Mouse (Mus musculus) activated CD4-positive, CD25-positive, alpha-beta regulatory T cell (primary cell): ENCODE measurements around the gene Castor2. TPM values are rescaled to one million over a fixed set of nuclear protein-coding genes. Genes with fewer than 3 reads are reported as not detected.

Source experiments
- polyA plus RNA-seq, 2 experiments: library from polyadenylated mRNA; unstranded; fragments of 100-300 nt; shearing (Covaris generic); gene quantifications; one replicate each; pipeline ENCODE4 v1.2.1; 2017

Gene Castor2
- 10 to 100 TPM in 1 of 2 experiments, 1 to 10 TPM in 1; 4.5 to 13.0 TPM for polyA plus RNA-seq

GRCm38 (mm10) chr5:134099496-134100211, at the start of gene Castor2:
Gene Castor2 (plus strand): TSS chr5:134099711.

DNA sequence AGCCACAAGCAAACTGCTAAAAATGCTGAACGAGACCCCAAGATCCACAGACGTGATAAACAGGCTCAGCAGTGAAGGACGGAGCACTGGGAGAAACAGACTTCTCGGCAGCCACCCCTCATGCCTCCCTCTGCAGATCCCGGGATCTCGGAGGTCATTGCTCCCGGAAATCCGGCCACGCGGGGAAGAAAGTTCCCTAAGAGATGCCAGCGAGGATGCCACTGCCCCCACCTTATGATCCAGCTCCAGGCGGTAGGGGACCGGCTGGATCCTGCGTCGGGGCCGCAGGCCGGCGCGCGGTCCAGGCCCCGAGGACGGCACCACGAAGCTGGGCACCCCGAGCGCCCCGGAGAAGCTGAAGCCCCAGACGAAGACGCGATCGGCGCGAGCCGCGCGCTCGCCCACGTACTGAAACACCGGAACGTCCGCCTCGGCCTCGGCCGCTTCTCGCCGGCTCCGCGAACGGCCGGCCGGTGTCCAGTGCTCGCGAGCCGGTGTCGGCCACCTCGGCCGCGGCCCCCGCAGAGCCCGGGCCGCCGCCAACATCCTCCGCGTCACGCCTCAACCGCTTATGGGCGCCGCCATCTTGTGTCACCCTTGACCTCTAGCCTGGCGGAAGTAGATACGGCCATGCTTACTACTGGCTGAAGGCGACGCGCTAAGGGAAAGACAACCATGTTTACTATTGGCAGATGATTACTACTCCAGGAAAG, 76.8 kb downstream of the Castor2 start, which contains the start of gene Rcc1l:
Gene Rcc1l, minus strand, starts transcription at position 606 of the 713 bp plus-strand sequence.

GRCm38 (mm10) chr5:134183880-134184808, 84.6 kb downstream of the Castor2 start, which contains the start of gene Gtf2ird2:
Gene Gtf2ird2 (plus strand): TSS chr5:134184019.

Other genes with a start within 250 kb of the Castor2 start
- 10 to 100 TPM; 11.3 to 17.1 TPM for gene Rcc1l, start 77.1 kb downstream of the Castor2 start, polyA plus RNA-seq
- 10 to 100 TPM in 1 of 2 experiments, 1 to 10 TPM in 1; 9.3 to 11.5 TPM for gene Gtf2ird2, start 84.3 kb downstream of the Castor2 start, polyA plus RNA-seq
- 10 to 100 TPM; 22.8 to 31.3 TPM for gene Ncf1, start 129.9 kb downstream of the Castor2 start, polyA plus RNA-seq
- gene Gtf2i, start 215.0 kb downstream of the Castor2 start, polyA plus RNA-seq: 100 to 1,000 TPM in 1 of 2 experiments, 10 to 100 TPM in 1; 76.2 to 145 TPM